Mouse (Mus musculus) frontal cortex, adult 2 months (tissue): Measurements from ENCODE around the gene Mif. TPM values are rescaled to one million over a fixed set of nuclear protein-coding genes. Genes with fewer than 3 reads are reported as not detected.
"Not testable (repeated sequence)": the region's sequence is repeated elsewhere in the genome, so short reads cannot be mapped to it uniquely, and the experiment has no call there.

Source experiments
- DNase-seq, 2 experiments: peaks; one replicate each; pipeline ENCODE4 v3.0.0; 2022; ENCODE audit warnings: low spot score in 1 of 2; ENCODE audit errors: extremely low spot score in 1 of 2
- polyA plus RNA-seq: library from polyadenylated mRNA; depleted of rRNA; stranded (reverse); fragments of >200 nt; gene quantifications from 2 replicates; pipeline ENCODE4 v1.2.3, GENCODE M21; 2012; rRNA removed

Gene Mif
- 1,072 and 1,398 TPM in 2 replicates for polyA plus RNA-seq

DNA sequence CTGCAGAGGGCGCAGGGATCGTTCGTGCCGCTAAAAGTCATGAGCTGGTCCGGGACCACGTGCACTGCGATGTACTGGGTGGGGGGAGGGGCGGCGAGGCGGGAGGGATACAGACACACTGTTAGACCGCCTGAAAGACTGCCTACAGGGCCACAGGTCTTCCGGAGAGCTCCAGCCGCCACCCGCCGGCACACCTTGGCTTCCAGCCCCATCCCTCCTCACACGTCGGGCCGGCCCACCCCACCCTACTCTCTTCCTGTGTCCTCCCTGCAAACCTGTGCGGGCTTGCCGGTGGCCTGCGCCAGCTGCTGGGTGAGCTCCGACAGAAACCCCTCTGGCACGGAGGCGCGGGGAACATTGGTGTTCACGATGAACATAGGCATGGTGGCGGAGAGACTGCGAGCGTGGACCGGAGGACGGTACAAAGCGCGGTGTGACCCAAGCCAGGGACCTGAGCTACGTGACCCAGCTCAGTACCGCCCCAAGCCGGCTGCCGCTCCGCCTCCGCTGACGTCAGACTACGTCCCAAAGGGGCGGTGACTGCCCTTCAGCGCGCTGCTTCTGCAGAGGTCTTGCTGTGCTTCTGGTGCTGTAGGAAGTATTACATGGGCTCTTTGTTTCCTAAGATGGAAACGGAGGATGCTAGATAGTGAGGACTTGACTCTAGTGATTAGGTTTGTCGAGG is at the start of gene Mif:
Mif (minus strand) TSS at position 455 of the 685 bp plus-strand sequence.
- peak; percentile 72 to 86 for DNase-seq

DNA sequence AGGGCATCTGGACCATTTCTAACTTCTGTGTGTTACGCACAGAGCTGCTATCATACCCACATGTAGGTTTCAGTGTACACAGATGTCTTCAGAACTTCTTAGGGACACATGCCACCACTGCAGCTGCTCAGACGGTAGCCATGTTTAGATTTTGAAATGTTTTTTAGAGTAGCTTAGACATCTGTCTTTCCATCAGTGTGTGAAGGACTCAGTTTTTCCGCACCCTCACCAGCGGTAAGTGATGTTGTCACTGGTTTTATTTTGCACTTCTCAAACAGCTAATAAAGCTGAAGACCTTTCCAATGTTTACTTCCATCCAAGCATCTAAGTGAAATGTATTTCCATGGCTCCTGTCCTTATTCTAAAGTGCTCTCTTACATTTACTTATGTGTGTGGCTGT is 46.8 kb upstream of the Mif start:
- no peak for DNase-seq

DNA sequence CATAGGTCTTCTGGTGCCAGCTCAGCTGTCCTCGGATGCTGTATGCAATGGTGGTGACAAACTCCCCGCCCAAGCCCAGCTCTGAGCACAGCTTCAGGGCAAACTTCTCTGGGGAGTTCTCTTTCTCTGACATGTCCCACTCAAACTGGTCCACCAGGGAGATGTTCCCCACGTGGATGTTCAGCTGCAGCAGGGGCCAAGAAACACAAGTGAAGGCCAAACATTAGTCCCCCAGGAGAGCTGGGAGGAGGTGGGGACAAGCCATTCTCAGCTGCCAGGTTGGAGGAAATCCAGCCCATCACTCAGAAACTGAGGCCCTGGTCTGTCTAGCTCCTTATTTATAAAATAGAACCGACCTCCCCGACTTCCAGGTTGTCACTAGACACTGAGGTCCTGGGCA is 44.4 kb upstream of the Mif start:
- no peak for DNase-seq

DNA sequence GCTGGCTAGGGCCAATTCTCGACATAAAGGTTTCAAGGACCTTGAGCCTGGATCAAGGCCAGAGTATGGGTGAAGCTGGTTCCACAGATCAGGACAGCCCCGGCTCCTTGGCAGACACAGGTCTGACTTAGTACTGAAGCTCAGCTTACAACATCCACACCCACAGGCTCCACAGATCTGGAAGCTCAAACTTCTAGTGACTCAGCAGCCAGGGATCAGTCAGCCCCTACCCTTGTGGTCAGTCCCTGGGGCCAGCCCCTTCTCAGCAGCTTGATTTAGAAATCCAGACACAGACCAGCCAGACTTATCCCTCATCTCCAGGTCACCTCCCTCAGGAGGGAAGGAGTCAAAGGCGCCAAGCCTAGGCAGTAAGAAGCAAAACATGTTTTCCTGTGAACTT is 38.8 kb upstream of the Mif start:
- peak in 1 of 2 experiments; percentile 41 for DNase-seq

GRCm38 (mm10) chr10:75898039-75898564 is 38.1 kb upstream of the Mif start:
- DNase-seq = no peak

- peak; percentile 42 to 87 for DNase-seq
These were observed 37.3 kb upstream of the Mif start for GRCm38 (mm10) chr10:75897373-75897772.

GRCm38 (mm10) chr10:75896208-75896607 is 36.2 kb upstream of the Mif start:
- peak; percentile 46 to 62 for DNase-seq

DNA sequence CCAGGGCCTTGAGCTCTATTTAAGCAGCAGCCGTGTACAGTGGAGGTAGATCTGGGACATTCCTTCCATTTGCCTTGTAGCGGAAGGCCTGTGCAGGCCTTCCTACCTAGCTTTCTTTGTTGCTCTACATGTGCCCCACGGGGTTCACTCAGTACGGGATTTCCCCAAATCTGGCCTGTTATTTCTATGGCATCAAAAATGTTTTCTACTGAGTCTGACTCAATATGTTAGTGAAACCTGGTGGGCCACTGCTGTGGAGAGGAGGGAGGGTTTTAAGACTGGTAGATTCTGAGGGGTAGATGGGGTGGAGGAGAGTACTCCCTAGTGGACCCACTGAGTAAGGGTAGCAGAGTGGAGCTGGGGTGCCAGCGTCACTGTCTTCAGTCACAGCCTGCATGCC is 35.7 kb upstream of the Mif start:
- no peak for DNase-seq

- no peak for DNase-seq
These were observed 34.6 kb upstream of the Mif start for GRCm38 (mm10) chr10:75894601-75895000.

- peak; percentile 97 for DNase-seq
These were observed 33.2 kb upstream of the Mif start, which contains the start of gene Derl3 for GRCm38 (mm10) chr10:75893089-75893750. Gene Derl3 (plus strand): TSS chr10:75893413.

- no peak for DNase-seq
These were observed 29.5 kb upstream of the Mif start for GRCm38 (mm10) chr10:75889406-75890153.

- not testable (repeated sequence) for DNase-seq
These were observed 27.5 kb upstream of the Mif start for GRCm38 (mm10) chr10:75887504-75887903.

DNA sequence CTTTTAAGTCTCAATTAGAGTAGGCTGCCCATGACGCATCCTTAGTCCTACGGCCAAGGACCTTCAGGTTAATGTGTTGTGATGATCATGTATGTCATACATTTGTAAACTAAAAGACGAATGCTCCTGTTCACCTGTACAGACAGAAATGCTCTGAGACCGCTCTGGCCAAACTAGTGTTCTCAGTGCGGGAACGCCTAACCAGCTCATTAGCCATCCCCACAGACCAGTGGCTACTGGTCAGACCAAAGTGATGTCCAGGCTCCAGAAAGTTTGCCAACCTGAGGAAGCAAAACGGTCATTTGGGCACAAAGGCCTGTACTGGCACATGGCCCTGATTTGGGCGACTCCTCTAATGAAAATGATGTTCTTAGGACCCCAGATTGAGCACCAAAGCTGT is 24.7 kb upstream of the Mif start:
- DNase-seq = no peak

DNA sequence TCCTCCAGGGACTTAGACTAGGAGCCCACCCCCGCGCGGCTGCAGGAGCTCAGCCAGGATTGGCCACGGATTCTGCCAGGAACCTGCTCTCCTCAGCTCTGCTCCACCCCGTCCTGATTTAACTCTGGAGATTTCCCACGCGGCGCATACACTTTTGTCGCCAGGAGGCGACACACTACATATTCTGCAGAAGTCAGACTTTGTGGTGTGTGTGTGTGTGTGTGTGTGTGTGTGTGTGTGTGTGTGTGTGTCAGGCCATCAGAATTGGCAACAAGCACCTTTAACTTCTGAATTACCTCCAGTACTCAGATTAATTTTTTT is 23.2 kb upstream of the Mif start:
- peak; percentile 81 to 91 for DNase-seq

GRCm38 (mm10) chr10:75882433-75883231 is 22.6 kb upstream of the Mif start:
- no peak for DNase-seq

DNA sequence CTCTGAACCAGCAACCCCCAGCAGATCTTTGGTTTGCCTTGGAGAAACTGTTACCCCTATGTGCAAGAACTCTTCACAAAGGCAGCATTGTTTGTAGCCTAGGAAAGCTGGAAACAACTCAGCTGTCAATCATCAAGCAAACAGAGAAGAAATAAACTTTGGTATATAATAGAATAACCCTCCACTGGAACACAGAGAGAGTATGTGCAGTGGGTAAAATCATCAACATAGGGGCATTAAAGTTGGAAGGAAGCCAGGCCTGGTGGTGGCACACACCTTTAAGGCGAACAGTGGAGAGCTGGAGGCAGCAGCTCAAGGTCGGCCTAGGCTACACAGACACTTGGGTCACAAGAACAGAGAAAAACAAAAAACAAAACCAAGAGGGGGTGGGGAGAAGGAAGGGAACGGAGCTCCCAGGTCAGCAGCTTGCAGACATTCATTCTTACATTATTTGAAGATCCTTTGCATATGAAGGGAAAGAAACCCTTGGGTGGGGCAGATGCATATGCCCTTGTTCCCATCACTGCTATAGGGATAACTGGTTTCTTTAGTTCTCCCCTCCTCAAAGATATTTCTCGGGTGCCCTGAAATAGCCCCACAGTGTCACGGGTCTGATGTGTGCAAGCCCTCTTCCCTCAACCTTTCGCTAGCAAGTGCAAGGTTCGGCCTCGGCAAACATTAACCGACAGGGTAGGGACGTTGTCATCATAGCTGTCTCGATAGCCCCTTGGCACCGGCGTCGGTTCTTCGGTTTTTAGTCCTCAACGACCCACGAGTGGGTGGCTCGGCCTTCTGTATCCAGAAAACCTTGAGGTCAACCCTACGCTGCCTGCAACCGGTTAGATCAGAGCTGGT is 21.8 kb upstream of the Mif start:
- DNase-seq = no peak

GRCm38 (mm10) chr10:75880771-75881577 is 20.9 kb upstream of the Mif start:
- no peak for DNase-seq

- DNase-seq = no peak
These were observed 20.3 kb upstream of the Mif start for GRCm38 (mm10) chr10:75880351-75880750.

GRCm38 (mm10) chr10:75878836-75879235 is 18.8 kb upstream of the Mif start:
- no peak for DNase-seq
